Mouse (Mus musculus) hindbrain, embryonic 15.5 days (tissue): ENCODE results near the gene Adamts2. TPM values are rescaled to one million over a fixed set of nuclear protein-coding genes. Genes with fewer than 3 reads are reported as not detected.
A peak's percentile ranks its signal among the peaks of the same experiment; 100 is the strongest.

Source experiments
- ATAC-seq: fragments of 200-750 bp; cut with Nextera tagmentation; 2 replicates; pipeline ENCODE4 v1.8.0; 2017; ENCODE audit warnings: low read depth, moderate number of reproducible peaks, moderate TSS enrichment; ENCODE audit not compliant: low FRiP score
- H3K27ac ChIP-seq: fragments of 300-500 bp; sonication (generic); replicated peaks from 2 replicates; pipeline ENCODE4 v1.5.1; 2015; ENCODE audit warnings: mild to moderate bottlenecking, inconsistent platforms
- H3K27me3 ChIP-seq: fragments of 300-500 bp; sonication (generic); 2 replicates; pipeline ENCODE4 v1.6.1; 2015; ENCODE audit warnings: control low read depth, inconsistent platforms
- H3K36me3 ChIP-seq: fragments of 300-500 bp; sonication (generic); 2 replicates; pipeline ENCODE4 v1.6.1; 2015; ENCODE audit warnings: control low read depth, inconsistent platforms
- H3K4me1 ChIP-seq: fragments of 300-500 bp; sonication (generic); replicated peaks from 2 replicates; pipeline ENCODE4 v1.6.1; 2015; ENCODE audit warnings: control low read depth, inconsistent platforms
- H3K4me2 ChIP-seq: fragments of 300-500 bp; sonication (generic); 2 replicates; pipeline ENCODE4 v1.6.1; 2015; ENCODE audit warnings: moderate library complexity, mild to moderate bottlenecking, inconsistent platforms
- H3K4me3 ChIP-seq: fragments of 300-500 bp; sonication (generic); 2 replicates; pipeline ENCODE4 v1.5.1; 2015; ENCODE audit warnings: mild to moderate bottlenecking, inconsistent platforms
- H3K9ac ChIP-seq: fragments of 300-500 bp; sonication (generic); 2 replicates; pipeline ENCODE4 v1.6.1; 2015; ENCODE audit warnings: inconsistent platforms
- H3K9me3 ChIP-seq: fragments of 300-500 bp; sonication (generic); 2 replicates; pipeline ENCODE4 v1.6.1; 2016; ENCODE audit warnings: control low read depth, inconsistent platforms
- WGBS: fragments of 180-500 bp; shearing (Covaris S2); methylation state at CpG from one replicate; pipeline ENCODE4 v1.1.7; 2015; 5-methylcytosine and 5-hydroxymethylcytosine counted together
- polyA plus RNA-seq: library from polyadenylated mRNA; unstranded; fragments of >200 nt; fragmentation: Nextera tagmentation; extraction: Ambion mirVana; gene quantifications from 2 replicates; pipeline ENCODE4 v1.2.1, GENCODE M21; 2015

The Adamts2 gene
- polyA plus RNA-seq, 1 experiment from 2014 or later, result 5.9 TPM

- Histone ChIP-seq H3K4me2 (no peak overlapping the region), H3K36me3 (no peaks in the 10 kb centered on the region), H3K9ac (no peak overlapping the region), H3K4me3 (no peak overlapping the region), H3K27ac (no peak overlapping the region), H3K27me3 (no peaks in the 10 kb centered on the region), H3K9me3 (no peaks in the 10 kb centered on the region), H3K4me1 (0 out of 2 replicates have a peak, but pooled peaks cover 3% of the 10 kb centered on the region)
- ATAC-seq, result no peak
- WGBS, result 88% methylated on average over 7 of the region's 7 CpGs
Measured at GRCm38 (mm10) chr11:50681940-50682339, 80.1 kb downstream of the Adamts2 start.

- Histone ChIP-seq H3K4me2 (no peak overlapping the region), H3K9me3 (no peaks in the 10 kb centered on the region), H3K4me3 (no peak overlapping the region), H3K27me3 (no peaks in the 10 kb centered on the region), H3K27ac (no peak overlapping the region), H3K4me1 (0 out of 2 replicates have a peak, but pooled peaks cover 3% of the 10 kb centered on the region), H3K36me3 (no peaks in the 10 kb centered on the region), H3K9ac (no peak overlapping the region)
- 70% methylated on average over 2 of the region's 2 CpGs for WGBS
- ATAC-seq, result no peak
Measured at GRCm38 (mm10) chr11:50683821-50684220, 81.9 kb downstream of the Adamts2 start.

GRCm38 (mm10) chr11:50688584-50688983, 86.7 kb downstream of the Adamts2 start:
- WGBS, result 86% methylated on average over 3 of the region's 3 CpGs
- Histone ChIP-seq H3K27ac (no peak overlapping the region), H3K4me2 (no peak overlapping the region), H3K4me1 (0 out of 2 replicates have a peak, but pooled peaks cover 3% of the 10 kb centered on the region), H3K36me3 (no peaks in the 10 kb centered on the region), H3K9ac (no peak overlapping the region), H3K9me3 (no peaks in the 10 kb centered on the region), H3K4me3 (no peak overlapping the region), H3K27me3 (no peaks in the 10 kb centered on the region)
- no peak for ATAC-seq

GRCm38 (mm10) chr11:50689672-50690071, 87.8 kb downstream of the Adamts2 start:
- Histone ChIP-seq H3K9me3 (no peaks in the 10 kb centered on the region), H3K27ac (no peak overlapping the region), H3K4me1 (no peaks in the 10 kb centered on the region), H3K9ac (no peak overlapping the region), H3K36me3 (no peaks in the 10 kb centered on the region), H3K27me3 (no peaks in the 10 kb centered on the region), H3K4me3 (no peak overlapping the region), H3K4me2 (no peak overlapping the region)
- 90% methylated on average over 4 of the region's 4 CpGs for WGBS
- no peak for ATAC-seq

GRCm38 (mm10) chr11:50699971-50700370, 98.1 kb downstream of the Adamts2 start:
- no peak overlapping the region for H3K9ac ChIP-seq
- H3K9me3 ChIP-seq, result no peaks in the 10 kb centered on the region
- no peaks in the 10 kb centered on the region for H3K27me3 ChIP-seq
- H3K36me3 ChIP-seq, result no peaks in the 10 kb centered on the region
- no peak overlapping the region for H3K4me3 ChIP-seq
- ATAC-seq, result no peak
- H3K27ac ChIP-seq, result no peak overlapping the region
- H3K4me2 ChIP-seq, result no peak overlapping the region
- H3K4me1 ChIP-seq, result no peaks in the 10 kb centered on the region
- WGBS, result 93% methylated on average over 12 of the region's 12 CpGs

GRCm38 (mm10) chr11:50700496-50700895, 98.6 kb downstream of the Adamts2 start:
- Histone ChIP-seq H3K27ac (no peak overlapping the region), H3K36me3 (no peaks in the 10 kb centered on the region), H3K27me3 (no peaks in the 10 kb centered on the region), H3K4me3 (no peak overlapping the region), H3K4me2 (no peak overlapping the region), H3K9ac (no peak overlapping the region), H3K4me1 (no peaks in the 10 kb centered on the region), H3K9me3 (no peaks in the 10 kb centered on the region)
- WGBS, result 89% methylated on average over 8 of the region's 8 CpGs
- no peak for ATAC-seq

- no peaks in the 10 kb centered on the region for H3K9me3 ChIP-seq
- ATAC-seq, result no peak
- H3K27ac ChIP-seq, result no peak overlapping the region
- no peak overlapping the region for H3K4me3 ChIP-seq
- H3K9ac ChIP-seq, result no peak overlapping the region
- no peaks in the 10 kb centered on the region for H3K4me1 ChIP-seq
- 71% methylated on average over 7 of the region's 7 CpGs for WGBS
- no peak overlapping the region for H3K4me2 ChIP-seq
- no peaks in the 10 kb centered on the region for H3K36me3 ChIP-seq
- H3K27me3 ChIP-seq, result no peaks in the 10 kb centered on the region
Measured at GRCm38 (mm10) chr11:50703397-50703796, 101.5 kb downstream of the Adamts2 start.

- no peaks in the 10 kb centered on the region for H3K36me3 ChIP-seq
- 77% methylated on average over 2 of the region's 2 CpGs for WGBS
- no peak overlapping the region for H3K4me3 ChIP-seq
- H3K27me3 ChIP-seq, result no peaks in the 10 kb centered on the region
- H3K4me2 ChIP-seq, result no peak overlapping the region
- no peak overlapping the region for H3K27ac ChIP-seq
- H3K4me1 ChIP-seq, result no peaks in the 10 kb centered on the region
- H3K9ac ChIP-seq, result no peak overlapping the region
- no peak for ATAC-seq
- no peaks in the 10 kb centered on the region for H3K9me3 ChIP-seq
Measured at GRCm38 (mm10) chr11:50704511-50704910, 102.6 kb downstream of the Adamts2 start.

GRCm38 (mm10) chr11:50707259-50707658, 105.4 kb downstream of the Adamts2 start:
- H3K4me3 ChIP-seq, result no peak overlapping the region
- no peaks in the 10 kb centered on the region for H3K27me3 ChIP-seq
- no peak overlapping the region for H3K27ac ChIP-seq
- H3K36me3 ChIP-seq, result no peaks in the 10 kb centered on the region
- no peak overlapping the region for H3K9ac ChIP-seq
- WGBS, result 93% methylated on average over 1 of the region's 1 CpGs
- no peak for ATAC-seq
- H3K9me3 ChIP-seq, result no peaks in the 10 kb centered on the region
- H3K4me1 ChIP-seq, result no peaks in the 10 kb centered on the region; the same call in 1 of the 2 replicates
- H3K4me2 ChIP-seq, result no peak overlapping the region

- no peak for ATAC-seq
- H3K4me3 ChIP-seq, result no peak overlapping the region
- H3K27ac ChIP-seq, result no peak overlapping the region
- H3K9me3 ChIP-seq, result no peaks in the 10 kb centered on the region
- 40% methylated on average over 21 of the region's 21 CpGs for WGBS
- no peak overlapping the region for H3K4me2 ChIP-seq
- H3K36me3 ChIP-seq, result no peaks in the 10 kb centered on the region
- H3K27me3 ChIP-seq, result no peaks in the 10 kb centered on the region
- H3K9ac ChIP-seq, result no peak overlapping the region
- H3K4me1 ChIP-seq, result peaks cover 15% of the 10 kb centered on the region
Measured at GRCm38 (mm10) chr11:50713610-50714202, 111.8 kb downstream of the Adamts2 start.

GRCm38 (mm10) chr11:50715091-50715490, 113.2 kb downstream of the Adamts2 start:
- 61% methylated on average over 6 of the region's 6 CpGs for WGBS
- no peak for ATAC-seq

GRCm38 (mm10) chr11:50717381-50717897, 115.6 kb downstream of the Adamts2 start:
- H3K9ac ChIP-seq, result no peak overlapping the region
- no peaks in the 10 kb centered on the region for H3K36me3 ChIP-seq
- H3K9me3 ChIP-seq, result no peaks in the 10 kb centered on the region
- H3K4me3 ChIP-seq, result no peak overlapping the region
- H3K27ac ChIP-seq, result no peak overlapping the region
- 62% methylated on average over 12 of the region's 12 CpGs for WGBS
- peaks cover 20% of the 10 kb centered on the region for H3K4me1 ChIP-seq
- no peaks in the 10 kb centered on the region for H3K27me3 ChIP-seq
- ATAC-seq, result 0 out of 2 replicates have a peak, but pooled peaks have one; percentile 28
- no peak overlapping the region for H3K4me2 ChIP-seq

More at GRCm38 (mm10) chr11:50715091-50715490, 113.2 kb downstream of the Adamts2 start:
- Histone ChIP-seq H3K9ac (no peak overlapping the region), H3K4me3 (no peak overlapping the region), H3K4me1 (peaks cover 15% of the 10 kb centered on the region), H3K27me3 (no peaks in the 10 kb centered on the region), H3K9me3 (no peaks in the 10 kb centered on the region), H3K36me3 (no peaks in the 10 kb centered on the region), H3K4me2 (no peak overlapping the region), H3K27ac (no peak overlapping the region)

GRCm38 (mm10) chr11:50718862-50719261, 117.0 kb downstream of the Adamts2 start:
- 56% methylated on average over 6 of the region's 6 CpGs for WGBS
- H3K36me3 ChIP-seq, result no peaks in the 10 kb centered on the region

More at GRCm38 (mm10) chr11:50718862-50719261, 117.0 kb downstream of the Adamts2 start:
- Histone ChIP-seq H3K4me2 (no peak overlapping the region), H3K4me3 (no peak overlapping the region), H3K9ac (no peak overlapping the region), H3K27ac (no peak overlapping the region), H3K4me1 (peaks cover 15% of the 10 kb centered on the region), H3K9me3 (no peaks in the 10 kb centered on the region), H3K27me3 (no peaks in the 10 kb centered on the region)
- no peak for ATAC-seq
